In genomic region chr11:60297772-60298171, GRCm38 (mm10) we compare ENCODE assay signal across 23 mouse cellular contexts.
"Had no signal": no experiment of that assay in that cellular context is flagged by ENCODE, and none has a peak within 500 bp of the region (broad histone marks: within the 10 kb centered on the region; RNA-seq: fewer than 3 reads in every experiment).

No protein-coding gene starts in this region.

- H3K9ac ChIP-seq: heart, embryonic 13.5 days; heart, embryonic 15.5 days; hindbrain, embryonic 13.5 days; hindbrain, embryonic 15.5 days; limb, embryonic 13.5 days; limb, embryonic 15.5 days; liver, embryonic 12.5 days had no signal

- ATAC-seq: hindbrain, postnatal 0 days; intestine, embryonic 16.5 days; liver, embryonic 12.5 days had no signal

- DNase-seq: gastrocnemius, postnatal 14 days; gastrocnemius, postnatal 36 days; heart, adult 11 months; heart, adult 2 months; heart, postnatal 14 days; heart, postnatal 36 days; kidney, adult 11 months; kidney, adult 8-10 months; kidney, postnatal 10 days; kidney, postnatal 36 days; layer of hippocampus, adult 9-11 months; layer of hippocampus, postnatal 36 days; left cerebral cortex, postnatal 4 days had no signal

- H3K36me3 ChIP-seq: heart, embryonic 13.5 days; heart, embryonic 15.5 days; hindbrain, embryonic 13.5 days; hindbrain, embryonic 15.5 days; limb, embryonic 13.5 days; limb, embryonic 15.5 days; liver, embryonic 12.5 days had no signal

- H3K27ac ChIP-seq: heart, adult 2 months; heart, embryonic 13.5 days; heart, embryonic 15.5 days; hindbrain, embryonic 13.5 days; hindbrain, embryonic 15.5 days; hindbrain, postnatal 0 days; limb, embryonic 13.5 days; limb, embryonic 15.5 days; liver, embryonic 12.5 days had no signal

- H3K27me3 ChIP-seq: heart, embryonic 13.5 days; heart, embryonic 15.5 days; hindbrain, embryonic 13.5 days; hindbrain, embryonic 15.5 days; limb, embryonic 13.5 days; limb, embryonic 15.5 days; liver, embryonic 12.5 days had no signal

- H3K9me3 ChIP-seq: heart, embryonic 13.5 days; heart, embryonic 15.5 days; hindbrain, embryonic 13.5 days; hindbrain, embryonic 15.5 days; limb, embryonic 13.5 days; limb, embryonic 15.5 days; liver, embryonic 12.5 days had no signal

- H3K4me2 ChIP-seq: heart, embryonic 11.5 days; heart, embryonic 13.5 days; heart, embryonic 15.5 days; hindbrain, embryonic 13.5 days; hindbrain, embryonic 15.5 days; limb, embryonic 13.5 days; limb, embryonic 15.5 days; liver, embryonic 12.5 days had no signal

- H3K4me3 ChIP-seq: heart, adult 2 months; heart, embryonic 13.5 days; heart, embryonic 15.5 days; hindbrain, embryonic 13.5 days; hindbrain, embryonic 15.5 days; limb, embryonic 13.5 days; limb, embryonic 15.5 days; liver, embryonic 12.5 days had no signal
